Mouse (Mus musculus) frontal cortex, postnatal 25 days (tissue): ENCODE measurements at regions not wholly inside any gene's neighbourhood (a gene's known extent, or its start where the extent isn't known, plus 50 kb on each side); places are given as distances from the start of the nearest gene placed in this dataset.

Source experiments
- DNase-seq, 2 experiments: peaks; one replicate each; pipeline ENCODE4 v3.0.0; 2022; ENCODE audit warnings: low spot score in 2 of 2

- DNase-seq: no peak
Observed at GRCm38 (mm10) chr1:155041592-155041991, 57.8 kb downstream of the Ier5 start.

- DNase-seq: no peak
Observed at GRCm38 (mm10) chr1:155040939-155041371, 58.5 kb downstream of the Ier5 start.

- DNase-seq: no peak
Observed at GRCm38 (mm10) chr1:155040086-155040726, 59.2 kb downstream of the Ier5 start.

GRCm38 (mm10) chr1:155038631-155039625 is 60.5 kb downstream of the Ier5 start:
- DNase-seq: no peak

- no peak for DNase-seq
Observed at GRCm38 (mm10) chr1:155037479-155037878, 62.0 kb downstream of the Ier5 start.

GRCm38 (mm10) chr1:155030908-155031307 is 68.5 kb downstream of the Ier5 start:
- DNase-seq: no peak

- peak; percentile 51 to 67 for DNase-seq
Observed at GRCm38 (mm10) chr1:155029195-155029879, 70.1 kb downstream of the Ier5 start.

GRCm38 (mm10) chr1:155028735-155029134 is 70.7 kb downstream of the Ier5 start:
- DNase-seq: no peak

- no peak for DNase-seq
Observed at GRCm38 (mm10) chr1:155028147-155028546, 71.3 kb downstream of the Ier5 start.

GRCm38 (mm10) chr1:155027583-155027982 is 71.9 kb downstream of the Ier5 start:
- DNase-seq: no peak

- peak; percentile 74 to 85 for DNase-seq
Observed at GRCm38 (mm10) chr1:155025862-155026478, 73.5 kb downstream of the Ier5 start.

GRCm38 (mm10) chr1:155023324-155023723 is 76.1 kb downstream of the Ier5 start:
- DNase-seq: no peak

GRCm38 (mm10) chr1:155015669-155016068 is 83.8 kb downstream of the Ier5 start:
- DNase-seq: no peak

- no peak for DNase-seq
Observed at GRCm38 (mm10) chr1:155014944-155015343, 84.5 kb downstream of the Ier5 start.

GRCm38 (mm10) chr1:155013784-155014183 is 85.7 kb downstream of the Ier5 start:
- no peak for DNase-seq

GRCm38 (mm10) chr1:155013361-155013760 is 86.1 kb downstream of the Ier5 start:
- DNase-seq: no peak

- DNase-seq: peak; percentile 91 to 94
Observed at GRCm38 (mm10) chr1:155006539-155007486, 92.6 kb downstream of the Ier5 start.

GRCm38 (mm10) chr1:155006099-155006498 is 93.3 kb downstream of the Ier5 start:
- no peak for DNase-seq

GRCm38 (mm10) chr1:155000301-155000700 is 99.1 kb downstream of the Ier5 start:
- no peak for DNase-seq

- no peak for DNase-seq
Observed at GRCm38 (mm10) chr1:154999501-155000131, 99.8 kb downstream of the Ier5 start.
